Mouse (Mus musculus): ENCODE data around the gene Pp2d1. TPM values are rescaled to one million over a fixed set of nuclear protein-coding genes. Genes with fewer than 3 reads are reported as not detected.

Gene Pp2d1
- polyA plus RNA-seq, 1 experiment: not detected

GRCm38 (mm10) chr17:53520509-53520908 is 18.7 kb downstream of the Pp2d1 start:
- no peak for DNase-seq (ENCODE audit: low read depth in 1 of 2, low spot score in 2 of 2)
- Histone ChIP-seq H3K4me1 (ENCODE audit: control insufficient read depth, insufficient read depth, insufficient read length) (no peaks in the 10 kb centered on the region), H3K4me3 (ENCODE audit: extremely low read depth, insufficient read depth, insufficient read length) (no peak overlapping the region), H3K36me3 (ENCODE audit: control insufficient read depth, insufficient read depth, low read length) (no peaks in the 10 kb centered on the region), H3K27ac (ENCODE audit: insufficient read depth, low read length) (no peak overlapping the region), H3K27me3 (ENCODE audit: control insufficient read depth, insufficient read depth, low read length) (no peaks in the 10 kb centered on the region)
- TF ChIP-seq POLR2A (IDR thresholded peaks at IDR 0.05; ENCODE audit: low read depth, low read length): no peak
- TF ChIP-seq CTCF (IDR thresholded peaks at IDR 0.05; ENCODE audit: extremely low read depth, insufficient read depth, insufficient read length, insufficient replicate concordance): no peak

GRCm38 (mm10) chr17:53519364-53519763 is 19.9 kb downstream of the Pp2d1 start:
- H3K4me3 ChIP-seq (ENCODE audit: extremely low read depth, insufficient read depth, insufficient read length): no peak overlapping the region
- no peaks in the 10 kb centered on the region for H3K4me1 ChIP-seq (ENCODE audit: control insufficient read depth, insufficient read depth, insufficient read length)
- no peak overlapping the region for H3K27ac ChIP-seq (ENCODE audit: insufficient read depth, low read length)
- no peaks in the 10 kb centered on the region for H3K27me3 ChIP-seq (ENCODE audit: control insufficient read depth, insufficient read depth, low read length)
- H3K36me3 ChIP-seq (ENCODE audit: control insufficient read depth, insufficient read depth, low read length): no peaks in the 10 kb centered on the region; the same call in 1 of the 2 replicates
- DNase-seq (ENCODE audit: low read depth in 1 of 2, low spot score in 2 of 2): no peak
- TF ChIP-seq POLR2A (IDR thresholded peaks at IDR 0.05; ENCODE audit: low read depth, low read length): no peak
- TF ChIP-seq CTCF (IDR thresholded peaks at IDR 0.05; ENCODE audit: extremely low read depth, insufficient read depth, insufficient read length, insufficient replicate concordance): no peak

GRCm38 (mm10) chr17:53512311-53512951 is 26.8 kb downstream of the Pp2d1 start:
- 91% methylated on average over 2 of the region's 2 CpGs for WGBS
- TF ChIP-seq CTCF (IDR thresholded peaks at IDR 0.05; ENCODE audit: extremely low read depth, insufficient read depth, insufficient read length, insufficient replicate concordance) (no peak), POLR2A (IDR thresholded peaks at IDR 0.05; ENCODE audit: low read depth, low read length) (no peak)
- no peaks in the 10 kb centered on the region for H3K27me3 ChIP-seq (ENCODE audit: control insufficient read depth, insufficient read depth, low read length)
- peaks cover 1% of the 10 kb centered on the region; the same call in 1 of the 2 replicates for H3K36me3 ChIP-seq (ENCODE audit: control insufficient read depth, insufficient read depth, low read length)
- H3K4me1 ChIP-seq (ENCODE audit: control insufficient read depth, insufficient read depth, insufficient read length): no peaks in the 10 kb centered on the region
- DNase-seq (ENCODE audit: low read depth in 1 of 2, low spot score in 2 of 2): no peak
- H3K27ac ChIP-seq (ENCODE audit: insufficient read depth, low read length): no peak overlapping the region
- no peak overlapping the region for H3K4me3 ChIP-seq (ENCODE audit: extremely low read depth, insufficient read depth, insufficient read length)

GRCm38 (mm10) chr17:53502966-53503365 is 36.3 kb downstream of the Pp2d1 start:
- no peaks in the 10 kb centered on the region for H3K4me1 ChIP-seq (ENCODE audit: control insufficient read depth, insufficient read depth, insufficient read length)
- peaks cover 16% of the 10 kb centered on the region for H3K36me3 ChIP-seq (ENCODE audit: control insufficient read depth, insufficient read depth, low read length)
- no peak overlapping the region for H3K27ac ChIP-seq (ENCODE audit: insufficient read depth, low read length)
- H3K4me3 ChIP-seq (ENCODE audit: extremely low read depth, insufficient read depth, insufficient read length): no peak overlapping the region
- no peaks in the 10 kb centered on the region for H3K27me3 ChIP-seq (ENCODE audit: control insufficient read depth, insufficient read depth, low read length)
- WGBS: 96% methylated on average over 2 of the region's 2 CpGs
- DNase-seq (ENCODE audit: low read depth in 1 of 2, low spot score in 2 of 2): no peak
- TF ChIP-seq CTCF (IDR thresholded peaks at IDR 0.05; ENCODE audit: extremely low read depth, insufficient read depth, insufficient read length, insufficient replicate concordance) (no peak), POLR2A (IDR thresholded peaks at IDR 0.05; ENCODE audit: low read depth, low read length) (no peak)

GRCm38 (mm10) chr17:53489007-53489378 is 50.3 kb downstream of the Pp2d1 start:
- no peak overlapping the region for H3K4me3 ChIP-seq (ENCODE audit: extremely low read depth, insufficient read depth, insufficient read length)
- TF ChIP-seq POLR2A (IDR thresholded peaks at IDR 0.05; ENCODE audit: low read depth, low read length) (no peak), CTCF (IDR thresholded peaks at IDR 0.05; ENCODE audit: extremely low read depth, insufficient read depth, insufficient read length, insufficient replicate concordance) (no peak)
- no peaks in the 10 kb centered on the region; the same call in 1 of the 2 replicates for H3K4me1 ChIP-seq (ENCODE audit: control insufficient read depth, insufficient read depth, insufficient read length)
- no peak for DNase-seq (ENCODE audit: low read depth in 1 of 2, low spot score in 2 of 2)
- peaks cover 11% of the 10 kb centered on the region; the same call in 1 of the 2 replicates for H3K36me3 ChIP-seq (ENCODE audit: control insufficient read depth, insufficient read depth, low read length)
- WGBS: 92% methylated on average over 1 of the region's 1 CpGs
- H3K27ac ChIP-seq (ENCODE audit: insufficient read depth, low read length): no peak overlapping the region
- no peaks in the 10 kb centered on the region for H3K27me3 ChIP-seq (ENCODE audit: control insufficient read depth, insufficient read depth, low read length)

DNA sequence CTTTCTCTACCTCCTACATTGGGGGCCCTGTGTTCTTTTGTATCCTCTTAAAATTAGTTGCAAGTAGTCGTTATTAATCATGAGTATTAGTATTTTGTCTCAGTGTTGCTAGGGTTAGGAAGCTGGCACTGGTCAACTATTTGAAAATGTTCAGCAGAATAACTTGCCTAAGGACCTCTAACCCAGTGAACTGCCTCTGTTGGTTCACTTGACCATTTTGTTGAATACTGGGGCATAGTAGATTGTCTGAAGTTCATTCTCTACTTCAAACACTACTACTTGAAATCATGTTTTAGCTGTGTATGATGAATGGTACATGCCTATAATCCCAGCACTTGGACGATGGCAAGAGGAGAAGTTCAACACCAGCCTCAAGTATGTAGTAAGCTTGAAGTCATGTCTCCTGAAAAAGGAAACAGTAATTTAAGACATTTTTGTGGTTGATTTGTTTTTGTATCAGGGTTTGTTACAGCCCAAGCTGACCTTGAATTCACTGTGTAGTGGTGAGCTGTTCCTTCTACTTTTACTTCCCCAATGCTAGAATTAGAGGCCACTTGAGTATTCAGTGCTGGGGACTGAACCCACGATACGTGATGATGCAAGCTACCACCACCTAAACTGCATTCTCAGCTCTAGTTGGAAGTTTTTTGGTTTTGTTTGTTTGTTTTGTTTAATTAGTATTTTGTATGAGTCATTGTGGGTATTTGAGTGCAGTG is 50.8 kb downstream of the Pp2d1 start:
- no peaks in the 10 kb centered on the region; the same call in 1 of the 2 replicates for H3K4me1 ChIP-seq (ENCODE audit: control insufficient read depth, insufficient read depth, insufficient read length)
- no peaks in the 10 kb centered on the region for H3K27me3 ChIP-seq (ENCODE audit: control insufficient read depth, insufficient read depth, low read length)
- H3K27ac ChIP-seq (ENCODE audit: insufficient read depth, low read length): no peak overlapping the region
- no peak for DNase-seq (ENCODE audit: low read depth in 1 of 2, low spot score in 2 of 2)
- H3K36me3 ChIP-seq (ENCODE audit: control insufficient read depth, insufficient read depth, low read length): peaks cover 11% of the 10 kb centered on the region; the same call in 1 of the 2 replicates
- no peak overlapping the region for H3K4me3 ChIP-seq (ENCODE audit: extremely low read depth, insufficient read depth, insufficient read length)
- WGBS: 41% methylated on average over 4 of the region's 4 CpGs
- TF ChIP-seq CTCF (IDR thresholded peaks at IDR 0.05; ENCODE audit: extremely low read depth, insufficient read depth, insufficient read length, insufficient replicate concordance): no peak

- DNase-seq (ENCODE audit: low read depth in 1 of 2, low spot score in 2 of 2): no peak
- H3K27ac ChIP-seq (ENCODE audit: insufficient read depth, low read length): no peak overlapping the region
- WGBS: 54% methylated on average over 7 of the region's 7 CpGs
- TF ChIP-seq POLR2A (IDR thresholded peaks at IDR 0.05; ENCODE audit: low read depth, low read length) (no peak), CTCF (IDR thresholded peaks at IDR 0.05; ENCODE audit: extremely low read depth, insufficient read depth, insufficient read length, insufficient replicate concordance) (no peak)
- no peaks in the 10 kb centered on the region for H3K27me3 ChIP-seq (ENCODE audit: control insufficient read depth, insufficient read depth, low read length)
- H3K4me1 ChIP-seq (ENCODE audit: control insufficient read depth, insufficient read depth, insufficient read length): peaks cover 6% of the 10 kb centered on the region
- peaks cover 4% of the 10 kb centered on the region; the same call in 1 of the 2 replicates for H3K36me3 ChIP-seq (ENCODE audit: control insufficient read depth, insufficient read depth, low read length)
- no peak overlapping the region for H3K4me3 ChIP-seq (ENCODE audit: extremely low read depth, insufficient read depth, insufficient read length)
Observed at GRCm38 (mm10) chr17:53480433-53480832, 58.8 kb downstream of the Pp2d1 start.
